Mouse (Mus musculus) CH12.LX (cell line): ENCODE results near the gene Emc10. TPM values are rescaled to one million over a fixed set of nuclear protein-coding genes. Genes with fewer than 3 reads are reported as not detected.

Experiments used
- DNase-seq: peaks from one replicate; pipeline ENCODE4 v3.0.0-alpha.2; 2013; ENCODE audit errors: extremely low read depth
- H3K27ac ChIP-seq: 2 replicates; pipeline ENCODE4 v1.5.1; 2012; ENCODE audit warnings: low read depth, mild to moderate bottlenecking, control low read depth, moderate library complexity; ENCODE audit not compliant: insufficient read depth
- H3K27me3 ChIP-seq: replicated peaks from 2 replicates; pipeline ENCODE3; 2012; ENCODE audit warnings: inconsistent platforms
- H3K36me3 ChIP-seq, 2 experiments: replicated peaks in 1 of 2; 2 replicates each; pipeline versions ENCODE3 to v1.6.1; 2012; ENCODE audit warnings: inconsistent platforms in 1 of 2, low read length in 1 of 2, mild to moderate bottlenecking in 1 of 2, mixed read lengths in 1 of 2, moderate library complexity in 1 of 2; ENCODE audit not compliant: control insufficient read depth in 1 of 2, insufficient read depth in 1 of 2
- H3K4me1 ChIP-seq, 2 experiments: 2 replicates each; pipeline ENCODE4 v1.6.1; 2012; ENCODE audit warnings: inconsistent platforms in 1 of 2, moderate library complexity in 1 of 2; ENCODE audit not compliant: insufficient read depth in 2 of 2, control insufficient read depth in 1 of 2
- H3K4me2 ChIP-seq: 2 replicates; pipeline ENCODE4 v1.6.1; 2012; ENCODE audit warnings: low read depth, mild to moderate bottlenecking, control low read depth; ENCODE audit not compliant: poor library complexity, insufficient read depth, severe bottlenecking
- H3K4me3 ChIP-seq, 3 experiments: fragments of 150-350 bp in 1 of 3; sonication (generic) in 1 of 3; replicated peaks in 1 of 3; 2 replicates each; pipeline versions ENCODE3 to v1.5.1; 2011 to 2012; ENCODE audit warnings: low read depth in 2 of 3, low read length in 2 of 3, mild to moderate bottlenecking in 2 of 3, moderate library complexity in 2 of 3, control low read depth in 1 of 3, improper control_type of control experiment in 1 of 3, inconsistent platforms in 1 of 3, mixed read lengths in 1 of 3; ENCODE audit not compliant: poor library complexity in 1 of 3
- H3K79me2 ChIP-seq: replicated peaks from 2 replicates; pipeline ENCODE4 v1.6.1; 2012; ENCODE audit warnings: mild to moderate bottlenecking, moderate library complexity; ENCODE audit not compliant: control insufficient read depth, poor library complexity, insufficient read depth, severe bottlenecking; ENCODE audit errors: extremely low read depth
- H3K9ac ChIP-seq: 2 replicates; pipeline ENCODE4 v1.6.1; 2012; ENCODE audit warnings: low read depth, mild to moderate bottlenecking, control low read depth, moderate library complexity; ENCODE audit not compliant: insufficient read depth
- H3K9me3 ChIP-seq: replicated peaks from 2 replicates; pipeline ENCODE3; 2012; ENCODE audit warnings: low read length, inconsistent platforms, mixed read lengths
- BHLHE40 ChIP-seq: IDR thresholded peaks from 2 replicates; pipeline ENCODE4 v1.6.1; 2011; ENCODE audit warnings: mild to moderate bottlenecking, low read depth, low read length, improper control_type of control experiment
- CHD1 ChIP-seq: IDR thresholded peaks from 2 replicates; pipeline ENCODE4 v1.6.1; 2012; ENCODE audit warnings: low read depth, low read length, improper control_type of control experiment, inconsistent platforms
- CTCF ChIP-seq, 2 experiments: IDR thresholded peaks in 1 of 2; conservative IDR thresholded peaks in 1 of 2; 2 replicates each; pipeline ENCODE4 v1.5.1; 2011 to 2012; ENCODE audit warnings: low read depth in 2 of 2, low read length in 2 of 2, improper control_type of control experiment in 1 of 2, inconsistent platforms in 1 of 2, mild to moderate bottlenecking in 1 of 2, moderate library complexity in 1 of 2
- ELF1 ChIP-seq: IDR thresholded peaks from 2 replicates; pipeline ENCODE4 v1.6.1; 2014; ENCODE audit warnings: low read depth, mild to moderate bottlenecking, inconsistent platforms, low read length, improper control_type of control experiment
- EP300 ChIP-seq: IDR thresholded peaks from 2 replicates; pipeline ENCODE4 v1.6.1; 2011; ENCODE audit warnings: low read length, improper control_type of control experiment
- ETS1 ChIP-seq: conservative IDR thresholded peaks from 2 replicates; pipeline ENCODE4 v1.6.1; 2012; ENCODE audit warnings: low read depth, mild to moderate bottlenecking, inconsistent platforms, low read length, improper control_type of control experiment, moderate library complexity
- MAFK ChIP-seq: IDR thresholded peaks from 2 replicates; pipeline ENCODE4 v1.6.1; 2011; ENCODE audit warnings: low read length, improper control_type of control experiment; ENCODE audit not compliant: insufficient replicate concordance
- MAX ChIP-seq: IDR thresholded peaks from 2 replicates; pipeline ENCODE4 v1.6.1; 2011; ENCODE audit warnings: low read length, improper control_type of control experiment
- MAZ ChIP-seq: IDR thresholded peaks from 2 replicates; pipeline ENCODE4 v1.6.1; 2012; ENCODE audit warnings: low read depth, mild to moderate bottlenecking, inconsistent platforms, low read length, improper control_type of control experiment, moderate library complexity
- NELFE ChIP-seq: IDR thresholded peaks from 2 replicates; pipeline ENCODE4 v1.6.1; 2011; ENCODE audit warnings: low read depth, low read length, improper control_type of control experiment
- NRF1 ChIP-seq: IDR thresholded peaks from 2 replicates; pipeline ENCODE4 v1.6.1; 2014; ENCODE audit warnings: low read depth, mild to moderate bottlenecking, inconsistent platforms, low read length, improper control_type of control experiment, moderate library complexity
- RCOR1 ChIP-seq: conservative IDR thresholded peaks from 2 replicates; pipeline ENCODE4 v1.6.1; 2012; ENCODE audit warnings: low read depth, mild to moderate bottlenecking, inconsistent platforms, low read length, improper control_type of control experiment
- SIN3A ChIP-seq: IDR thresholded peaks from 2 replicates; pipeline ENCODE4 v1.6.1; 2012; ENCODE audit warnings: low read length, improper control_type of control experiment, inconsistent platforms
- USF2 ChIP-seq: conservative IDR thresholded peaks from 2 replicates; pipeline ENCODE4 v1.6.1; 2011; ENCODE audit warnings: low read depth, low read length, improper control_type of control experiment
- ZKSCAN1 ChIP-seq: IDR thresholded peaks from 2 replicates; pipeline ENCODE4 v1.6.1; 2012; ENCODE audit warnings: low read depth, inconsistent platforms, low read length, improper control_type of control experiment, borderline replicate concordance
- ZMIZ1 ChIP-seq: IDR thresholded peaks from 2 replicates; pipeline ENCODE4 v1.6.1; 2012; ENCODE audit warnings: low read depth, mild to moderate bottlenecking, inconsistent platforms, low read length, improper control_type of control experiment
- dilution Hi-C: fragments of 300-500 bp; cut with MboI; formaldehyde crosslinking; loops from 2 replicates; pipeline ENCODE4 v1.14.3; 2020; ENCODE audit warnings: low sequenced_read_pairs; ENCODE audit not compliant: extremely low pct_unique_long_range_greater_than_20kb, extremely low pct_ligation_motif_present
- in situ Hi-C: fragments of 300-500 bp; cut with MboI; formaldehyde crosslinking; loops from 3 replicates; pipeline ENCODE4 v1.14.3; 2019; ENCODE audit warnings: low sequenced_read_pairs, low pct_ligation_motif_present, low pct_unique_long_range_greater_than_20kb, mixed read lengths
- polyA plus RNA-seq: library from polyadenylated mRNA; unstranded; fragments of >175 nt; gene quantifications from 2 replicates; pipeline ENCODE4 v1.2.1, GENCODE M21; 2012; ENCODE audit warnings: low read depth; ENCODE audit not compliant: insufficient read length
- total RNA-seq, 2 experiments: library from RNA; depleted of rRNA; stranded (reverse); fragments of 300-350 nt in 1 of 2; fragments of >200 nt in 1 of 2; gene quantifications; 2 replicates each; pipeline ENCODE4 v1.2.3; 2012 to 2014

Gene Emc10
- total and polyA plus RNA-seq, 3 experiments, result 14.4 to 49.1 (median 32.4) TPM

GRCm38 (mm10) chr7:44486927-44487575, 9.3 kb downstream of the Emc10 start:
- no peaks in the 10 kb centered on the region for H3K79me2 ChIP-seq
- H3K9me3 ChIP-seq, result no peaks in the 10 kb centered on the region
- no peak overlapping the region for H3K27ac ChIP-seq
- in situ Hi-C loops, result loop anchor here (10.0 kb wide), 1 partner anchor 102 kb away; the partner anchor contains the start of genes 1700008O03Rik and Syt3
- H3K27me3 ChIP-seq, result peaks cover 8% of the 10 kb centered on the region
- dilution Hi-C loops, result no loop called here
- no peaks in the 10 kb centered on the region for H3K4me1 ChIP-seq
- H3K36me3 ChIP-seq, result peaks cover 22 to 60% of the 10 kb centered on the region in 2 experiments
- TF ChIP-seq CTCF (conservative IDR thresholded peaks at IDR 0.05 in 1 of 2, IDR thresholded peaks at IDR 0.05 in 1 of 2; ENCODE audit: low read depth in 2 of 2, low read length in 2 of 2) (no peak), NRF1 (no peak), CHD1 (no peak), EP300 (no peak), ETS1 (no peak), BHLHE40 (no peak)
- no peak for DNase-seq
- H3K4me2 ChIP-seq, result no peak overlapping the region
- H3K4me3 ChIP-seq, result no peak overlapping the region
- no peak overlapping the region for H3K9ac ChIP-seq

GRCm38 (mm10) chr7:44485572-44486195, 10.6 kb downstream of the Emc10 start:
- dilution Hi-C loops, result no loop called here
- in situ Hi-C loops, result loop anchor here (10.0 kb wide), 1 partner anchor 101 kb away; the partner anchor contains the start of genes 1700008O03Rik and Syt3
- no peak for DNase-seq
- Histone ChIP-seq H3K36me3 (peaks cover 9 to 46% of the 10 kb centered on the region in 2 experiments), H3K27me3 (peaks cover 17% of the 10 kb centered on the region), H3K9me3 (no peaks in the 10 kb centered on the region), H3K79me2 (no peaks in the 10 kb centered on the region), H3K4me1 (no peaks in the 10 kb centered on the region), H3K27ac (no peak overlapping the region), H3K9ac (no peak overlapping the region), H3K4me3 (no peak overlapping the region), H3K4me2 (no peak overlapping the region)
- TF ChIP-seq RCOR1, result no peak
- no peak for TF ChIP-seq MAFK
- TF ChIP-seq MAZ, result no peak
- no peak for TF ChIP-seq ELF1
- no peak for TF ChIP-seq USF2
- TF ChIP-seq MAX, result no peak
- no peak for TF ChIP-seq NELFE
- no peak for TF ChIP-seq ZKSCAN1
- no peak for TF ChIP-seq SIN3A
- no peak for TF ChIP-seq CTCF (conservative IDR thresholded peaks at IDR 0.05 in 1 of 2, IDR thresholded peaks at IDR 0.05 in 1 of 2; ENCODE audit: low read depth in 2 of 2, low read length in 2 of 2)
- no peak for TF ChIP-seq ZMIZ1
